Mouse (Mus musculus) G1E (cell line): ENCODE results near the gene Acads. TPM values are rescaled to one million over a fixed set of nuclear protein-coding genes. Genes with fewer than 3 reads are reported as not detected.
"Not testable (repeated sequence)": the region's sequence is repeated elsewhere in the genome, so short reads cannot be mapped to it uniquely, and the experiment has no call there.

Experiments
- ATAC-seq: 2 replicates; pipeline ENCODE4 v1.8.0; 2016; ENCODE audit warnings: mild to moderate bottlenecking; ENCODE audit not compliant: insufficient number of reproducible peaks, poor library complexity, low FRiP score, severe bottlenecking; ENCODE audit errors: extremely low read depth
- DNase-seq: peaks from one replicate; pipeline ENCODE4 v3.0.0; 2012; ENCODE audit warnings: low spot score
- H3K27me3 ChIP-seq: 2 replicates; pipeline ENCODE4 v1.6.1; 2012; ENCODE audit warnings: mild to moderate bottlenecking, low read length, inconsistent platforms; ENCODE audit not compliant: insufficient read depth
- H3K36me3 ChIP-seq: replicated peaks from 2 replicates; pipeline ENCODE3; 2012; ENCODE audit warnings: mild to moderate bottlenecking, inconsistent platforms
- H3K4me1 ChIP-seq: 2 replicates; pipeline ENCODE4 v1.6.1; 2012; ENCODE audit warnings: low read depth, low read length, inconsistent platforms, mixed read lengths; ENCODE audit not compliant: insufficient read depth
- H3K4me3 ChIP-seq: 2 replicates; pipeline ENCODE4 v1.5.1; 2012; ENCODE audit warnings: low read depth, mild to moderate bottlenecking, inconsistent platforms, low read length, moderate library complexity, mixed read lengths
- H3K9me3 ChIP-seq: replicated peaks from 2 replicates; pipeline ENCODE4 v1.6.1; 2012; ENCODE audit warnings: inconsistent platforms
- CTCF ChIP-seq: IDR thresholded peaks from 2 replicates; pipeline ENCODE4 v1.5.1; 2012; ENCODE audit warnings: low read depth, low read length, inconsistent platforms, mixed read lengths
- GATA1 ChIP-seq: IDR thresholded peaks from 2 replicates; pipeline ENCODE4 v1.6.1; 2012; ENCODE audit warnings: borderline replicate concordance, low read length, inconsistent platforms, mixed read lengths
- GATA2 ChIP-seq: IDR thresholded peaks from 2 replicates; pipeline ENCODE4 v1.6.1; 2012; ENCODE audit warnings: low read depth, low read length, inconsistent platforms, borderline replicate concordance
- POLR2AphosphoS5 ChIP-seq: IDR thresholded peaks from 2 replicates; pipeline ENCODE4 v1.6.1; 2012; ENCODE audit warnings: low read depth, low read length, inconsistent platforms; ENCODE audit not compliant: insufficient replicate concordance
- TAL1 ChIP-seq: conservative IDR thresholded peaks from 2 replicates; pipeline ENCODE4 v1.6.1; 2012; ENCODE audit warnings: low read depth, low read length, inconsistent platforms, mixed read lengths
- polyA plus RNA-seq: library from polyadenylated mRNA; stranded (reverse); fragments of >175 nt; gene quantifications from 2 replicates; pipeline ENCODE4 v1.2.3, GENCODE M21; 2012
- total RNA-seq, 2 experiments: library from RNA; stranded (forward) in 1 of 2; stranded (reverse) in 1 of 2; fragments of 200-1000 nt in 1 of 2; fragments of >200 nt in 1 of 2; fragmentation: Nextera tagmentation in 1 of 2; gene quantifications; 2 replicates each; pipeline ENCODE4 v1.2.3; 2014 to 2017

Gene Acads
- total and polyA plus RNA-seq, 3 experiments = 23.0 to 63.4 (median 28.1) TPM

GRCm38 (mm10) chr5:115150991-115151390 lies 31.8 kb upstream of the Acads start:
- peaks cover 88% of the 10 kb centered on the region for H3K4me1 ChIP-seq
- H3K36me3 ChIP-seq = peaks cover 95% of the 10 kb centered on the region
- no peaks in the 10 kb centered on the region for H3K9me3 ChIP-seq
- ATAC-seq = no peak
- no peak for DNase-seq
- no peaks in the 10 kb centered on the region for H3K27me3 ChIP-seq
- no peak overlapping the region for H3K4me3 ChIP-seq
- TF ChIP-seq GATA1 (no peak), TAL1 (no peak), CTCF (no peak)

GRCm38 (mm10) chr5:115149675-115150459 lies 30.7 kb upstream of the Acads start:
- Histone ChIP-seq H3K4me1 (peaks cover 84% of the 10 kb centered on the region), H3K4me3 (no peak overlapping the region), H3K27me3 (no peaks in the 10 kb centered on the region), H3K36me3 (peaks cover 97% of the 10 kb centered on the region), H3K9me3 (no peaks in the 10 kb centered on the region)
- TF ChIP-seq GATA2 = no peak
- no peak for TF ChIP-seq CTCF
- no peak for TF ChIP-seq TAL1
- no peak for TF ChIP-seq GATA1
- no peak for TF ChIP-seq POLR2AphosphoS5
- DNase-seq (no peak), ATAC-seq (no peak)

GRCm38 (mm10) chr5:115148872-115149271 lies 29.7 kb upstream of the Acads start:
- not testable (repeated sequence) for ATAC-seq, H3K4me3 ChIP-seq, DNase-seq, H3K9me3 ChIP-seq, H3K27me3 ChIP-seq
- Histone ChIP-seq H3K4me1 (peaks cover 80% of the 10 kb centered on the region), H3K36me3 (peaks cover 98% of the 10 kb centered on the region)

- H3K9me3 ChIP-seq = no peaks in the 10 kb centered on the region
- TF ChIP-seq TAL1 = no peak
- no peak for TF ChIP-seq POLR2AphosphoS5
- TF ChIP-seq GATA1 = no peak
- TF ChIP-seq GATA2 = no peak
- TF ChIP-seq CTCF = no peak
- H3K4me3 ChIP-seq = no peak overlapping the region
- H3K27me3 ChIP-seq = no peaks in the 10 kb centered on the region
- DNase-seq = no peak
- H3K4me1 ChIP-seq = peaks cover 79% of the 10 kb centered on the region
- ATAC-seq = no peak
- peaks cover 98% of the 10 kb centered on the region for H3K36me3 ChIP-seq
These were observed 29.2 kb upstream of the Acads start for GRCm38 (mm10) chr5:115148378-115148777.

- H3K27me3 ChIP-seq = no peaks in the 10 kb centered on the region
- DNase-seq (no peak), ATAC-seq (no peak)
- peaks cover 98% of the 10 kb centered on the region for H3K36me3 ChIP-seq
- H3K9me3 ChIP-seq = no peaks in the 10 kb centered on the region
- no peak for TF ChIP-seq GATA2
- no peak for TF ChIP-seq POLR2AphosphoS5
- no peak for TF ChIP-seq CTCF
- no peak for TF ChIP-seq GATA1
- TF ChIP-seq TAL1 = no peak
- no peak overlapping the region for H3K4me3 ChIP-seq
- H3K4me1 ChIP-seq = peaks cover 76% of the 10 kb centered on the region
These were observed 28.2 kb upstream of the Acads start for GRCm38 (mm10) chr5:115147388-115147787.

- DNase-seq (no peak), ATAC-seq (no peak)
- TF ChIP-seq CTCF = no peak
- TF ChIP-seq GATA2 = no peak
- TF ChIP-seq GATA1 = no peak
- no peak for TF ChIP-seq POLR2AphosphoS5
- Histone ChIP-seq H3K36me3 (peaks cover 97% of the 10 kb centered on the region), H3K9me3 (no peaks in the 10 kb centered on the region), H3K4me3 (no peak overlapping the region), H3K27me3 (no peaks in the 10 kb centered on the region), H3K4me1 (peaks cover 73% of the 10 kb centered on the region)
These were observed 27.6 kb upstream of the Acads start for GRCm38 (mm10) chr5:115146747-115147130.

GRCm38 (mm10) chr5:115145976-115146746 lies 27.0 kb upstream of the Acads start:
- Histone ChIP-seq H3K4me1 (peaks cover 67% of the 10 kb centered on the region), H3K36me3 (peaks cover 95% of the 10 kb centered on the region), H3K4me3 (no peak overlapping the region), H3K27me3 (no peaks in the 10 kb centered on the region), H3K9me3 (no peaks in the 10 kb centered on the region)
- ATAC-seq = no peak
- DNase-seq = no peak
- TF ChIP-seq GATA2 = no peak
